Comparison of ENCODE assay signal across 15 mouse cellular contexts in genomic region chr8:81782781-81783180, GRCm38 (mm10).
DNase-seq lines count a peak whose midpoint lies in the region; ATAC-seq lines count a peak whose summit lies in the region.
"Had no signal": no experiment of that assay in that cellular context is flagged by ENCODE, and none has a peak within 500 bp of the region (broad histone marks: within the 10 kb centered on the region; RNA-seq: fewer than 3 reads in every experiment).

No protein-coding gene starts in this region.

- no peak for ATAC-seq in erythroblast, adult 5-6 weeks (replicated peaks; ENCODE audit: low FRiP score, poor library complexity, severe bottlenecking)
- ATAC-seq: forebrain, embryonic 13.5 days; intestine, embryonic 16.5 days; liver, postnatal 0 days; lung, postnatal 0 days had no signal

- DNase-seq in spleen, postnatal 36 days (ENCODE audit: low spot score in 2 of 2) = peak; percentile 26 to 42
- no peak for DNase-seq in spleen, postnatal 4 days (ENCODE audit: low spot score in 2 of 2)
- DNase-seq in induced T-regulatory cell, adult 2 months (ENCODE audit: low read depth) = peak; percentile 78
- peak; percentile 83 for DNase-seq in thymus, postnatal 0 days (ENCODE audit: low spot score)
- no peak for DNase-seq in adrenal gland, adult 8-10 months
- no peak for DNase-seq in kidney, postnatal 4 days
- no peak for DNase-seq in layer of hippocampus, adult 9-11 months
- DNase-seq: cerebellum, adult 2 months; cerebellum, postnatal 25 days; heart, postnatal 4 days; liver, postnatal 0 days had no signal

Comparison
In these comparisons a context has a peak if more than half of its experiments do, and no peak if none do; other contexts are left out.
1. DNase-seq: peak in spleen, postnatal 36 days (2 of 2), induced T-regulatory cell, adult 2 months (single experiment) and thymus, postnatal 0 days (single experiment); none in spleen, postnatal 4 days (0 of 2), adrenal gland, adult 8-10 months (single experiment), kidney, postnatal 4 days (0 of 2) and layer of hippocampus, adult 9-11 months (single experiment).